In genomic region chr13:34278759-34279270, GRCm38 (mm10) we compare ENCODE assay signal across 11 mouse cellular contexts.
DNase-seq lines count a peak whose midpoint lies in the region; ATAC-seq and TF ChIP-seq lines count a peak whose summit lies in the region.
"Had no signal": no experiment of that assay in that cellular context is flagged by ENCODE, and none has a peak within 500 bp of the region (broad histone marks: within the 10 kb centered on the region; RNA-seq: fewer than 3 reads in every experiment).

No protein-coding gene starts in this region.

- intact Hi-C loops in left cerebral cortex, adult 2 months (cut with DNase I) = no loop called here
- intact Hi-C loops in left cerebral cortex, postnatal 36 days (cut with DNase I) = no loop called here

- no peak overlapping the region for H3K4me2 ChIP-seq in hindbrain, postnatal 0 days (ENCODE audit: low read depth, low read length)
- H3K4me2 ChIP-seq in midbrain, postnatal 0 days (ENCODE audit: low read depth, low read length, poor library complexity, severe bottlenecking) = no peak overlapping the region

- ATAC-seq in cerebellum, adult (ENCODE audit: insufficient number of reproducible peaks, low FRiP score, low TSS enrichment) = peak; percentile 21; the same call in 1 of the 2 replicates
- ATAC-seq in hindbrain, postnatal 0 days = peak; percentile 83
- ATAC-seq in midbrain, postnatal 0 days (ENCODE audit: low FRiP score) = peak; percentile 68
- no peak for ATAC-seq in megakaryocyte, adult 5-6 weeks (ENCODE audit: poor library complexity, severe bottlenecking)

- no peak overlapping the region for H3K9ac ChIP-seq in hindbrain, postnatal 0 days (replicated peaks; ENCODE audit: low read length)
- no peak overlapping the region for H3K9ac ChIP-seq in midbrain, postnatal 0 days (replicated peaks; ENCODE audit: low read length, poor library complexity, severe bottlenecking)
- H3K9ac ChIP-seq: liver, embryonic 14.5 days had no signal

- no peaks in the 10 kb centered on the region for H3K4me1 ChIP-seq in hindbrain, postnatal 0 days (ENCODE audit: insufficient read depth, low read length)
- no peaks in the 10 kb centered on the region for H3K4me1 ChIP-seq in midbrain, postnatal 0 days (ENCODE audit: insufficient read depth, low read length)

- DNase-seq in cerebellum, postnatal 4 days (ENCODE audit: low spot score in 2 of 2) = no peak
- no peak for DNase-seq in left cerebral cortex, adult 2 months (ENCODE audit: extremely low spot score in 1 of 2, low spot score in 2 of 2)
- no peak for DNase-seq in left cerebral cortex, postnatal 36 days (ENCODE audit: low spot score in 2 of 2)
- peak; percentile 22 for DNase-seq in hindbrain, postnatal 0 days (ENCODE audit: low spot score)
- DNase-seq in midbrain, postnatal 0 days (ENCODE audit: low spot score) = peak; percentile 37
- DNase-seq in right cerebral cortex, postnatal 36 days (ENCODE audit: low spot score in 2 of 2) = no peak
- DNase-seq: cerebellum, adult 18-20 months; kidney, adult 11 months had no signal

- peak overlapping the region; percentile 74 for H3K27ac ChIP-seq in left cerebral cortex, adult 2 months
- peak overlapping the region; percentile 41 for H3K27ac ChIP-seq in hindbrain, postnatal 0 days
- H3K27ac ChIP-seq in midbrain, postnatal 0 days (ENCODE audit: low read depth, low read length) = no peak overlapping the region
- H3K27ac ChIP-seq: liver, embryonic 14.5 days had no signal

- no peaks in the 10 kb centered on the region for H3K9me3 ChIP-seq in hindbrain, postnatal 0 days (ENCODE audit: low read length)
- no peaks in the 10 kb centered on the region for H3K9me3 ChIP-seq in midbrain, postnatal 0 days (ENCODE audit: low read length)

- no peak for TF ChIP-seq CTCF in left cerebral cortex, adult 2 months (IDR thresholded peaks at IDR 0.05)
- TF ChIP-seq CTCF in hindbrain, postnatal 0 days (IDR thresholded peaks at IDR 0.05; ENCODE audit: low read depth) = no peak
- TF ChIP-seq CTCF in midbrain, postnatal 0 days (IDR thresholded peaks at IDR 0.05) = no peak

- no peak overlapping the region for H3K4me3 ChIP-seq in left cerebral cortex, adult 2 months
- no peak overlapping the region for H3K4me3 ChIP-seq in hindbrain, postnatal 0 days (ENCODE audit: low read length)
- no peak overlapping the region for H3K4me3 ChIP-seq in midbrain, postnatal 0 days (ENCODE audit: low read depth, low read length)

- H3K36me3 ChIP-seq in hindbrain, postnatal 0 days (ENCODE audit: insufficient read depth, low read length) = no peaks in the 10 kb centered on the region
- H3K36me3 ChIP-seq in midbrain, postnatal 0 days (ENCODE audit: insufficient read depth, low read length) = no peaks in the 10 kb centered on the region; the same call in 1 of the 2 replicates

- WGBS in hindbrain, postnatal 0 days = 40% methylated on average over 5 of the region's 5 CpGs
- 62% methylated on average over 5 of the region's 5 CpGs for WGBS in midbrain, postnatal 0 days

- no peaks in the 10 kb centered on the region for H3K27me3 ChIP-seq in hindbrain, postnatal 0 days (ENCODE audit: insufficient read depth, low read length)
- H3K27me3 ChIP-seq in midbrain, postnatal 0 days (ENCODE audit: insufficient read depth, low read length) = no peaks in the 10 kb centered on the region

Comparison
In these comparisons a context has a peak if more than half of its experiments do, and no peak if none do; other contexts are left out.
1. DNase-seq: peak in hindbrain, postnatal 0 days (single experiment) and midbrain, postnatal 0 days (single experiment); none in cerebellum, postnatal 4 days (0 of 2), left cerebral cortex, adult 2 months (0 of 2), left cerebral cortex, postnatal 36 days (0 of 2) and right cerebral cortex, postnatal 36 days (0 of 2).